Mouse (Mus musculus): ENCODE data around the gene Sdk1. TPM values are rescaled to one million over a fixed set of nuclear protein-coding genes. Genes with fewer than 3 reads are reported as not detected.

Gene Sdk1
- total RNA-seq, 2 experiments from 2014 or later = 8.1 to 8.2 TPM

DNA sequence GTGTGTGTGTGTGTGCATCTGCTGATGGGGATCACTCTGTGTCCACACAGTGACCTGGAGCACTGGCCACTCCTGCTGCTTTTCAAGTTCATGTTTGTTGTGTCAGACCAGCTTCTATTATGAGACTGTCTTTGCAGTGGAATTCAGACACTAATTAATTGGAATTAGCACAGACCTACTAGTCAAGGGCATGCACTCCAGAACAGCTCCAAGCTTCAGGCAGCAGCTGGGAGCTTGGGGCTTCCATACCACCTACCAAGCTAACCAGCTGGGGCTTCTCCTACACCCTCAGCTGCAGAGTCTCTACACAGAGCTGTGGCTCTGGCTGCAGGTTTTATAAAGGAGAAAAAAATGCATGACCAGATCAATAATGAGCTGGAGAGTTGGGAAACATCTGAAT, 729.8 kb downstream of the Sdk1 start:
- no peak for DNase-seq (ENCODE audit: extremely low spot score in 1 of 2, low spot score in 1 of 2)

DNA sequence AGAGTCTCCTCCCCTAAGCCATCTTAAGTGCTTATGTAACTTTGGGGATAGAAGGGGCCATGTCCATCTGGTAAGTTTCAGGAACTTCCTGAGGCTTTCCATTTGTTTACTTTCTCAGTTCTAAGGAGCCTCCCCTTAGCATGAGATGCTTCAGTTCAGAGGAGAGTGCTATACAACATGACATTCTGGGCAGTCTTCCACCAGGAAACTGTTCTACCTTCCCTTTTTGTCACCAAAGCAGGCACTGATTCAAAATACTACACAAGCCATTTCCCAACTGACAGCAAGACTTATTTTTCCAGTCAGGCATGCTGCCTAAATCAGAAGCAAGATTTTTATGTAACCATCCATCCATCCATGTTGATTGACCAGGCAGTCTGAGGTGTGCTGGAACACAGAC, 738.2 kb downstream of the Sdk1 start:
- DNase-seq (ENCODE audit: extremely low spot score in 1 of 2, low spot score in 1 of 2) = no peak

DNA sequence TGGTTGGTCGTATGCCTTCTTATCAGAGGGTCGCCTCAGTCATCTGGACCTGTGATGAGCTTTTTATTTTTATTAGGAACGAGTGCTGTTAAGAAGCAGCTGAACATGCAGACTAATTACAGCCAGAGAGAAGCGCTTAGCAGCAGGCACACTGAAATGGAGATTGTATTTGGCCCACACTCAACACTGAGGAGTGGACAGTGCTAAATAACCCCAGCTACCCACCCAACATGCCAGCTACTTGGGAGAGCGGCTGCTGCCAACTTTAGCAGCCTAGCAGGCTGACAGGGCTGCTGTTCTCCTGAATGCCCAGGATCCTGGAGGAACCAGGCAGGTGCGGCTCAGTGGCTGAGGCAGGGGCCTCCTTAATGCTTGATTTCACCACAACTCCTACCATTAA, 739.5 kb downstream of the Sdk1 start:
- no peak for DNase-seq (ENCODE audit: extremely low spot score in 1 of 2, low spot score in 1 of 2)

DNA sequence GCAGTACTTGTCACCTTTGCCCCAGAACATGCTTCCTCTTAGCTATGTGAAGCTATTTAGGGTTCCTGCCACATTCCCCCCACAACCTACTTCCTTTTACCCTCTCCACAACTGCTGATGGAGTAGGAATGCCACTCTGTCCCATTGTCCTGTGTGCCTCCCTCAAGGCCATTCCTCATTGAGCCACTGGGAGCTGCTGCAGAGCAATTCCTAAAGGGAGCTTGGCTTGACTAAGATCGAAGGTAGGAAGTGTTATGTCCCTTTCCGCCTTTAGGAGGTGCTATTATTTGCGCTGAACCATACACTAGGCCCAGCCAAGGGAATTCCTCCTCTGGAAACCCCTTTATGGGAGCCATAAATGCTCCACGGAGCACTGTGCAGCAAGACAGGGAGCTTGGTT, 743.0 kb downstream of the Sdk1 start:
- no peak for DNase-seq (ENCODE audit: extremely low spot score in 1 of 2, low spot score in 1 of 2)

DNA sequence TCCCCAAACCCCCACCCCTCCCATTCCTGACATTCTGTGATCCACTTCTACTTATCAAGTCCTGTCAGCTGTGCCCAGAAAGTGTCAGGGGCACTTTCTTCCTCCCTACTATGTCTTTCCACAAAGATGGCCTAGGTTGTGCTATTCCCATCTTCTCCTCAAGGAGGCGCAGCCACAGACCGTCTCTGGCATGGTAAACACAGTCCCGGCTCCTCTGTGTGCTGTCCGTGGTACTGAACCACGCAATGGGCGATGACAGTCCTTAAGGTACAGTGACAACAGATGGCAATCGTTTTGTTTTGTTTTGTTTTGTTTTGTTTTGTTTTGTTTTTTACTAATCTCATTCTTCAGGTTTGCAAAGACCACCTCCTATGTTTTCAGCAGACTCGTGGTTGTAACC, 743.7 kb downstream of the Sdk1 start:
- peak in 1 of 2 experiments; percentile 65 for DNase-seq (ENCODE audit: extremely low spot score in 1 of 2, low spot score in 1 of 2)

DNA sequence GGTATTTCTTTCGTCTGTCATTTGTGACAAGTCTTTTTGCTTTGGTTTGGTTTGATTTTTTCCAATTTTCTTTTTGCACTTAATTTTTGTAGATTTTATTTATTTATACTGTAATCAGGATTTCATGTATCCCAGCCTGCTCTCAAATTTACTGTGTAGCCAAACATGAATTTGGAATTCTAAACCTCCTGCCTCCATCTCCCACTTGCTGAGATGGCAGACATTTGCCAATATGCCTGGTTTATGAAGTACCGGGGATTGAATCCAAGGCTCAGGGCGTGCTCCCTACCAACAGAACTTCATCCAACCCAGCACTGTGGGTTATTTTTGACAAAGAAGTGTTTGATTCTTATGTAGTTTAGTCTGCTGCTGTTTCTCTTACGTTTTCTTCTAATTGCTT, 744.3 kb downstream of the Sdk1 start:
- no peak for DNase-seq (ENCODE audit: extremely low spot score in 1 of 2, low spot score in 1 of 2)

DNA sequence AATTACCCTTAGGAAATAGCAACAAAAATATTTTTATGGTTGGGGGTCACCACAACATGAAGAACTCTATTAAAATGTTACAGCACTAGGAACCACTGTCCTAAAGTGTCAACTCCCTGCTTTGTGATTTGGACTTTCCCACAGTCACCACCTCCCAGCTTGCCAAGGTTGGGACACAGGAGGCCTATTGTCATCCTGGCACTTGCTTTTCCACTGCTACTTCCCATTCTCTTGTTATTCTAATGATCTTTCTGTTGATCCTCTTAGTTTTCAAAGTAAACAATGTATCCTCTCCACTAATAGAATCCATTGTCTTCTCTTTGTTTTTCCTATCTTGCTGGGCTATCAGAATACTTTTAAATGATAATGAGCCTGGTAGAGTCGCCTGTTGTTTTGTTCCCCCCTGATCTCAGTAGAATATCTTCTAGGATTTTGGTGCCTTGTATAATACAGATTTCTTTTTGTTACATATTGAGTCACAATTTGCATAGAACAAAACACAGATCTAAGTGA, 746.1 kb downstream of the Sdk1 start:
- no peak for DNase-seq (ENCODE audit: extremely low spot score in 1 of 2, low spot score in 1 of 2)

DNA sequence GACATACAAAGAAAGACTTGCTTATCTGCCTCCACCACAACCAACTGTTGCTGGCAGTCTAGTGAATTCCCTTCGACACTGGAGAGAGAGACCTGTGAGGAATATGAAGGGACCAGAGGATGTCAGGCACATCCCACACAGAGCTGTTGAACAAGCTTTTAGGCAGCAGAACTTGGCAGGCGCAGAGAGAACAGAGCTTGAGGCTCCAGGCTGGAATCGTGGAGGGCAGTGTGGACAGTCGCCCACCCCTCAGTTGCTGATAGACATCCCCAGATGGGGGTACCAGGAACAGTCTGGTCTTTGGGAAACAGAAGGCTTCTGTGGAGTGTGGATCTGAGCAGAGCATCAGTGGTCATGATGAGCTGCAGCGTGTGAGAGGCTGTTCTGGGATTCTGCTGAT, 747.4 kb downstream of the Sdk1 start:
- DNase-seq (ENCODE audit: extremely low spot score in 1 of 2, low spot score in 1 of 2) = no peak

DNA sequence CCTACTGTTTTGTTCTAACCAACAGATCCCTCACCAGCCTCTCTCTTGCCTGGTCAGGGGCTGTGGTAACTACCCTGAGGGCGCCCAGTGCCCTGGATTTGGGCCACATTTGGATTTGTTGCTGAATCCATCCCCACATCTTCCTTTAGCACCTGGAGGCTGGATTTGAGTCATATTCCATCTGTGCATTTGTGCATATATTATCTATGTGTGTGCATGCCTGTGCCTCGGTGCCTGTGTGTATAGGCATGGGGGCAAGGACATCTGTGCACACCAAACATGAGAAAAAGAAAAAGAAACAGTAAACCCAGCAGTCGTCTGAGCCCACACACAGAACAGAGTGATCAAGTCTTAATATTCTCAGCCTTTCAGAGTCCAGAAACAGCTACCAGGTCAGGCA, 752.9 kb downstream of the Sdk1 start:
- DNase-seq (ENCODE audit: extremely low spot score in 1 of 2, low spot score in 1 of 2) = no peak

DNA sequence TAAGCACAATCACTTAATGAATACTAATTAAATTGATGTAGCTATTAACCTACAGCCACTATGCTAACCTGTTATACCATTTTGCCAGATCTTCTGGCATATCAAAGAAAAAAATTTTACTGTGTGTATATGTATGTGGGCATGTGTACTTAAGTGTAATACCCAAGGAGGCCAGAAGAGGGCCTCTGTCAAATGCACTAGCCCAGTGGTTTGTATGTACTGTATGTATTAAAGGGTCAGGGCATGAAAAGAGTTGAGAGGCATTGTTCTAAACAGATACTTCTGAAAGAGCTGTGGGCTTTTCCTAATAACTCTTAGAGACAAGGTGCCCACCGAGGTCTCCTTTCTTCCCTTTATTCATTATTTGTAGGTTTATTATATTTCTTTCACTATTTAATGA, 759.0 kb downstream of the Sdk1 start:
- DNase-seq (ENCODE audit: extremely low spot score in 1 of 2, low spot score in 1 of 2) = no peak

DNA sequence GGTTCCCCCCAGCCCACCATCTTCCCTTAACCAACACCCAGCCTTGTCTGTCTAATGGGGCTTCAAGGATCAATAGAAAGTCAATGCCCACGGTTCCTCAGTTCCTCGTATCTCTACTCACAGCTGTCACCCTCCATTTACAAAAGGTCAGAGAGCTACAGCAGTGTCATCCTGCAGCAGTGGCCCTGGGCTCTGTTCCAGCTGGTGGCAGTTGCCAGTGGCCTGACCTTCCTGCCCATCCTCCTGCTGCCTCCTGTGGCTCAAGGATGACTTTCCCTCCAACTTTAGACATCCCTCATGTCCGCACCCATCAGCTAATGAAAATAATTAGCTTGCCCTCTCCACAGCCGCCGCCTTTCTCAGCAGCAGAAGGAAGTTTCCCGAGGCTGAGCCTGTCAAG, 759.8 kb downstream of the Sdk1 start:
- no peak for DNase-seq (ENCODE audit: extremely low spot score in 1 of 2, low spot score in 1 of 2)

DNA sequence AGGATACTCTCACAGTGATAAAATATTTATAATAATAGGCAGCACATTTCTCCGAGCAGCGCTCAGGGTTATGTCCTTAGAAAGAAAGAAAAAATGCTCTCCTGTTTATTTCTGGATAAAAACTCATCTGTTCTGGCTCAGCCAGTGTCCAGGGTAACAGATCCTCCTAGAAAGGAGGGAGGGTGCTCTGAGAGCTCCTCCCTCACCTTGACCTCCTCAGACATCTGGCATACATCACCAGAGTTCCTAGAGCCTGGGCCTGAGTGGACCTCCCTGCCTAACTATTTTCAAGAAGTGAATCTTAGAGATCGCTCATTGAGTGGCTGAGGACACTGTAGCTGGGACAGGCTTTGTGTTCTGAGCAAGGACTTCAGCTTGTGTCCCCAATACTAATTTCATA, 760.7 kb downstream of the Sdk1 start:
- DNase-seq (ENCODE audit: extremely low spot score in 1 of 2, low spot score in 1 of 2) = no peak

DNA sequence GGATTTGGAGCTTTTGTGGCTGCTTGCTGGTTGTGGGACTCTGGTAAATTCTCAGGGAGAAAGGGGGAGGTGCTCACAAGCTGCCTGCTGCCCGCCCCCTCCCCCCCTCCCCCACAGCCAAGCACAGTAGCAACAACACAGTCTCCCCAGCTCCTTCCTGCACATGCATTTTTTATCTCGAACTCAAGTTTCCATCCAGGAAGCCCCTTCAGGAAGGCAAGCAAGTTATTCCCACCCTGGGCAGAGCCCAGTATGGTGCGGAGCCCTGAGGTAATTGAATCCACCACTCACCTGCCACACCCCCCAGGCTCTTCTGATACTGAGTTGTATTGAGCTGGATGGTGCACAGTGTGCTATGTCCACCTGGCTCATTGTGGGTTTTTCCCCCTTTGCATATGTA, 768.9 kb downstream of the Sdk1 start:
- no peak for DNase-seq (ENCODE audit: extremely low spot score in 1 of 2, low spot score in 1 of 2)

DNA sequence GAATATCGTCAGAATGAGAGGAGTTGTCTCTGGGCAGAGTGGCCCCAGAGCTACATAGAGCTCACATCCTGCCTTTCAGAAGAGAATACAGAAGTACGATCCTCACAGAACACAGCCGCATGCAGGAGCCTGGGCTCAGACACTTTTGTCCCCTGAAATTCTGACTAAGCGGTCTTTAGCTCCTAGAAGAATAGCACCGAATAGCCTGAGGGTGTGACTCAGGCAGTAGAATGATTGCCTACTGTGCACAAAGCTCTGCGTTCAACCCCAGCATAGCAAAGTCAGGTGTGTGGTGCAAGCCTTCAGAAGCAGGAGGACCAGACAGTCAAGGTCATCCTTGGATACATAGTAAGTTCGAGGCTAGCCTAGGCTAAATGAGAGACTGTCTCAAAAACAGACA, 775.7 kb downstream of the Sdk1 start:
- DNase-seq (ENCODE audit: extremely low spot score in 1 of 2, low spot score in 1 of 2) = no peak

DNA sequence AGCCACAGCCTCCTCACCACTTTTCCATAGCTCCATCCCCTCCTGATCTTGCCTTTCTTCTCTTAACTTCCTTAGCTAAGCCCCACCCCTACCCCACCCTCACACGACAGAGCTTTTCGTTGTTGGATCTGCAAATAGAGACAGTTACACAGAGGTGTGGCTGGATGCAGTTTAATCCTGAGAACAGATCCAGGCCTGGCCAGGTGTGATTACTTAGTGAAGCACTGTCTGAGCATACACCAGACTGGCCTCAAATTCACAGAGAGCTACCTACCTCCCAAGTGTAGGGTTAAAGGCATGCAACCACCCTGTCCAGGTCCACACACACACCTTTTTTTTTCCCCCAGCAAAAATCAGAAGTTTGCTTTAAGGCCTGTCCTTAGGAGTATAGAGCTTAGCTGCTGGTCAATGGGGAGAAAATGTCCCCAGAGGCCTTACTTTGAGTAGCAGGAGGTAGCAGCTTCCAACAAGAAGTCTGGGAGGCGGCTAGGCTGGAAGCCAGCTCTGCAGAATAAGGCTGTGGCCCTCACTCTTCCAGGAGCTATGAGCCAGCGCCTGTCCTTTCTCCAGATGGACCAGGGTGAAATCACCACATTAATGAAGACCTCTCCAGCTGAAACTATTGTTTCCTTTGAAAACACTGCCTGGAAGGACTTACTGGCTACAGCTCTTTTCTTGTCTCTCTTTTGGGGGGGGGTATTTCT, 781.7 kb downstream of the Sdk1 start:
- no peak for DNase-seq (ENCODE audit: extremely low spot score in 1 of 2, low spot score in 1 of 2)

DNA sequence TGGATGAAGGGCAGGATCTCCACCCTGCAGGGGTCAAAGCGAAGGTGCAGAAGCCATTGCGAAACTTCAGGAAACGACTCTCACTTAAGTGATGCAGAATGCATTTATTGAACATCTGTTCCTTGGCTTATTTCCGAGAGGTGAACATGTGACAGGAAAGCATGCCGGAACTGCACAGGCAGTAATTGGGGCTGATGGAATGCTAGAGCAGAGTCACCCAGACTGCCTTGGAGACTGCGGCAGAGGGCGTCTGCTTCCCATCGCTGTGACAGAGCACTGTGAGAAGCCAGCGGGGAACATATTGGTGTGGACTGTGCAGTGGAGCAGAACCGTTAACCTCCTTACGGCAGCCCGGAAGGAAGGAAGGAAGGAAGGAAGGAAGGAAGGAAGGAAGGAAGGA, 783.2 kb downstream of the Sdk1 start:
- no peak for DNase-seq (ENCODE audit: extremely low spot score in 1 of 2, low spot score in 1 of 2)

DNA sequence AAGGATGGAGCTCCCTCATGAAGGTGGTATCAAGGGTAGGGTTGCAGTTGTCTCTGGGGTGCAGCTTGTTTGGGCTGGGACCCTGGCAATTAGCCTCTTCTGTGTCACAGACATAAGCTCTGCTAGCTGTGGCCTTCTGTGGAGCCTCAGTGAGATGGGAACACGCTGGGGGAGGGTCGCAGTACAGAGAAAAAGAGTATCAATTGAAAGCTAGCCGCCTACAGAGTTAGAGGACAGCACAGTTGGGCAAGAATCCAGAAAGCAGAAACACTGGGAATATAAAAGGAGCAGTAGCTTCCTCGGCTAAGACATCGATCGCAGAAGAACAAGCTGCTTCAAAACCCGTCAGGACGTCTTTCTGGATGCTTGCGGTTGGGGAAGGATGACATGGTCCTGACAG, 795.2 kb downstream of the Sdk1 start:
- no peak for DNase-seq (ENCODE audit: extremely low spot score in 1 of 2, low spot score in 1 of 2)

DNA sequence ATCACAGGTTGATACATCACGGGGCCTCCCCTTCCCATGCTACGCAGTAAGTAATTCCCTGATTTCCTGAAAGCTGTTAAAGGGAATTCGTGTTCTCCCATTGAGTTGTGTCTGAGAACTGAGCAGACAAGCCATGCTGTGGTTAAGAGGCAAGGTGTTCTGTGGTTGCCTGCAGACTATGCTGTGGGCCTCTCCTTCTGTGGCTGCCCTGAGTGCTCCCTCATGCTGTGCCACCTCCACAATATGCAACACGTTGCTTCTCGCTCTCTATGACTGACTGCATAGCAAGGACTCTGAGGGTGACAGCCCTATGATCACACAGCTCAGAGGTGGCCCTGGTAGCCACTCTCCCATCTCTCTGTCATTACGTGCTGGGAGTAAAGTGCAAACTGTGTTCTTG, 797.9 kb downstream of the Sdk1 start:
- no peak for DNase-seq (ENCODE audit: extremely low spot score in 1 of 2, low spot score in 1 of 2)

DNA sequence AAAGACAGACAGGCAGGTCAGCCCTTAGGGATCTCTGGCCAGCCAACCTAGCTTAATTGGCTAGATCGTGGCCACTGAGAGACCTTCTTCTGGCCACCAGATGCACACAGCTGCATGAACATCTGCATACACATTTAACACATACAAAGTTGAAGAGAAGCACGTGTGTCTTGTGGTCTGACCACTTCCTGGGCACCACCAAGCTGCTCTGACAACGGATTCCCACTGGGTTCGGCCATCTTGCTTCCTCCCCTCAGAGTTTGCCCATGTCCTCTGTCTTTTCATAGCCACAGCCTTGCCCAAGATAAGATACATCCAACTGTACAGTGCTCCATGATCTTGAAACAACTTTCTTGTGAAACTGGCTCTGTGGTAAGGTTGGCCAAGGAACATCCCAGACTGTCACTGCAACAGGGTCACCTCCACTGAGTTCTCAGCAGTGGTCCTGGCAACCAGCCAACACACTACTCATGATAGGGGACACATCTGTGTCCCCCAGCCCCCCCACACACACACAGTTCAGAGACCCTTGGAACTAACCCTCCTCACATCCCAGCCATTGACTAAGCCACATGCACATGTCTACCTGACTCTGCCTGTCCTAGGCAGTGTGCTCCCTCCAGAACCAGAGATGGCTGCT, 798.7 kb downstream of the Sdk1 start:
- no peak for DNase-seq (ENCODE audit: extremely low spot score in 1 of 2, low spot score in 1 of 2)

DNA sequence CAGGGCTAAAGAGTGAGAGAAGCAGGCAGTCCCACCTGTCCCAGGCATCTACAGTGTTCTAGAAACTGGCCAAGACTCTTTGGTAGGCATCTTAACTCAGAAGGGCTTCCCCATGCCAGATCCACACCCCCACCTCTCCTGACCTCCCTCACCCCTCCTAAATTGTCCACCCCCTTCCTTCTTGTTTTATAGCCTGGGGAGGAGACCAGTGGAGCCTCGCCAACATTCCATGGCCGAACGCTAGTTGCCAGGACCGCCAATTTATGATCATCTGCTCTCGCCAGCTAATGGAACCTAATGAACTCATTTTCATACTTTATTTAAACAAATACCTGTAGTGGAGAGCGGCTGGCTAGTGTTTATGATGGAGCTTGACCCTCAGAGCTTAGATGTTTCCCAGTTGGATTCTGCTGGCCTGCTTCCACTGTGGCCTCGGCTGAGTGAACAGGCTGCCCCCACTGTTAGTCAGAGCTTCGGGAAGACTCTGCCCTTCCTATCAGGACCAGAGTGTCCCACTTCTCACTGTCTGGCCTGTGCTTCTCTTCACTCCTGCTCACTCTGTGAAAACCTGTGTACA, 800.0 kb downstream of the Sdk1 start:
- no peak for DNase-seq (ENCODE audit: extremely low spot score in 1 of 2, low spot score in 1 of 2)

DNA sequence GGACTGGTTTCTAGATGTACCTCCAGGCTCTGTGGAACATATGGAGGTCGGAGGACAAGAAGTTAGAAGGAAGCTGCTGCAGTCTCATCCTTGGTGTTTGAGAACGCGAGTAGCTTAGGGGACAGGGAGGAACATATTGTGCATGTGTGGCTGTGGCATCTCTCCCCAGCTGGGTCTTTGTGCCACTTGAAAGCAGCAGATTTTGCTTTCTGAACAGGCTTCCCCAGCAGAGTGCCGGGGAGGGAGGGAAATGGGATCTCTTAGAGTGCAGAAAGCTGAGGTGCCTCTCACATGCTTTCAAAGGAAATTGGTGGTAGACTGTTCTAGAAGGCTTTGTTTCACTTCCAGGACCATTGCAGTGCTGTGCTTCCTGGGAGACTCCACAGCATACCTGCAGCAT, 820.5 kb downstream of the Sdk1 start:
- no peak for DNase-seq (ENCODE audit: extremely low spot score in 1 of 2, low spot score in 1 of 2)

DNA sequence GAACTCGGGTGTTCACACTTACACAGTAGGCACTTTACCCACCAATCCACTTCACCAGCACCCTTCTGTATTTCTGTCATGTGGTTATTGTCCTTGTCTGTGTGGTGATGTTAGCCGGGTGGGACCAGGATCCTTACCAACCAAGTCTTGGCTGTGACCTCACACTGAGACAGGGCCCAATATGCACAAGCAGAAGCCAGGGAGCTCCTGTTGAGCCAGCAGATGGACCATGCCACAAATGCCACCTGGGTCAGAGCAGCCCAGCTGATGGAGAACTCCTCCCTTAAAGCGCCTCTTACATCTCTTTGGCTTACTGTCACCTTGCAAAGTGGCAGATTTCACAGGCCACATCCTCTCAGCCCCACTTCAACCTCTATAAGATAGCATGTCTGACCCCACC, 830.0 kb downstream of the Sdk1 start:
- no peak for DNase-seq (ENCODE audit: extremely low spot score in 1 of 2, low spot score in 1 of 2)

All from layer of hippocampus, postnatal 25 days (tissue).